Comparison of ENCODE assay signal across 13 mouse cellular contexts in genomic region chr10:41583383-41583782, GRCm38 (mm10).
DNase-seq lines count a peak whose midpoint lies in the region; ATAC-seq and TF ChIP-seq lines count a peak whose summit lies in the region.
"Had no signal": no experiment of that assay in that cellular context is flagged by ENCODE, and none has a peak within 500 bp of the region (broad histone marks: within the 10 kb centered on the region; RNA-seq: fewer than 3 reads in every experiment).

No protein-coding gene starts in this region.

- H3K4me3 ChIP-seq in heart, embryonic 13.5 days: no peak overlapping the region
- H3K4me3 ChIP-seq in heart, adult 2 months: no peak overlapping the region
- H3K4me3 ChIP-seq in lung, embryonic 14.5 days (ENCODE audit: low read depth, low read length): no peak overlapping the region
- H3K4me3 ChIP-seq in embryonic facial prominence, embryonic 12.5 days: no peak overlapping the region
- no peak overlapping the region for H3K4me3 ChIP-seq in limb, embryonic 15.5 days
- H3K4me3 ChIP-seq: forebrain, embryonic 12.5 days had no signal

- peaks cover 26% of the 10 kb centered on the region for H3K4me1 ChIP-seq in heart, embryonic 13.5 days
- H3K4me1 ChIP-seq in heart, adult 2 months (ENCODE audit: control insufficient read depth, insufficient read depth, low read length): no peaks in the 10 kb centered on the region
- H3K4me1 ChIP-seq in lung, embryonic 14.5 days (ENCODE audit: insufficient read depth): 0 out of 2 replicates have a peak, but pooled peaks cover 3% of the 10 kb centered on the region
- H3K4me1 ChIP-seq in embryonic facial prominence, embryonic 12.5 days: peaks cover 11% of the 10 kb centered on the region; the same call in 1 of the 2 replicates
- 0 out of 2 replicates have a peak, but pooled peaks cover 4% of the 10 kb centered on the region for H3K4me1 ChIP-seq in limb, embryonic 15.5 days

- H3K79me2 ChIP-seq in heart, adult 2 months (replicated peaks; ENCODE audit: control insufficient read depth, insufficient read depth, low read length): no peaks in the 10 kb centered on the region

- no peak for TF ChIP-seq EP300 in heart, adult 2 months (IDR thresholded peaks at IDR 0.05; ENCODE audit: insufficient read depth, low read depth, low read length)

- 56% methylated on average over 6 of the region's 6 CpGs for WGBS in heart, embryonic 13.5 days
- WGBS in heart, adult 2 months: 71% methylated on average over 6 of the region's 6 CpGs
- 61% methylated on average over 6 of the region's 6 CpGs for WGBS in lung, embryonic 14.5 days
- WGBS in embryonic facial prominence, embryonic 12.5 days: 30% methylated on average over 6 of the region's 6 CpGs
- WGBS in limb, embryonic 15.5 days: 35% methylated on average over 6 of the region's 6 CpGs

- no peak overlapping the region for H3K9ac ChIP-seq in heart, embryonic 13.5 days
- H3K9ac ChIP-seq in heart, adult 2 months (ENCODE audit: low read depth, low read length): no peak overlapping the region
- no peak overlapping the region for H3K9ac ChIP-seq in lung, embryonic 14.5 days
- no peak overlapping the region for H3K9ac ChIP-seq in embryonic facial prominence, embryonic 12.5 days
- H3K9ac ChIP-seq in limb, embryonic 15.5 days: no peak overlapping the region
- H3K9ac ChIP-seq: forebrain, embryonic 12.5 days; hindbrain, embryonic 14.5 days had no signal

- intact Hi-C loops in heart, adult 2 months (cut with DNase I): no loop called here

- ATAC-seq in heart, embryonic 13.5 days (ENCODE audit: extremely low read depth, insufficient number of reproducible peaks, low FRiP score, low TSS enrichment): no peak
- ATAC-seq in lung, embryonic 14.5 days (ENCODE audit: insufficient read depth): no peak
- ATAC-seq in embryonic facial prominence, embryonic 12.5 days (ENCODE audit: insufficient number of reproducible peaks, insufficient read depth, low FRiP score, low TSS enrichment): no peak; the same call in 1 of the 2 replicates
- ATAC-seq in limb, embryonic 15.5 days (ENCODE audit: insufficient number of reproducible peaks, low FRiP score, low TSS enrichment, low read depth): no peak
- ATAC-seq: activated CD4-positive, CD25-positive, alpha-beta regulatory T cell, adult 4 months had no signal

- no peaks in the 10 kb centered on the region for H3K36me3 ChIP-seq in heart, embryonic 13.5 days
- no peaks in the 10 kb centered on the region for H3K36me3 ChIP-seq in heart, adult 2 months (ENCODE audit: control insufficient read depth, insufficient read depth, low read length)
- no peaks in the 10 kb centered on the region for H3K36me3 ChIP-seq in lung, embryonic 14.5 days (ENCODE audit: insufficient read depth)
- H3K36me3 ChIP-seq in embryonic facial prominence, embryonic 12.5 days: no peaks in the 10 kb centered on the region
- H3K36me3 ChIP-seq in limb, embryonic 15.5 days: no peaks in the 10 kb centered on the region
- H3K36me3 ChIP-seq: forebrain, embryonic 12.5 days had no signal

- H3K27ac ChIP-seq in heart, embryonic 13.5 days (replicated peaks): peak overlapping the region; percentile 39; the same call in 1 of the 2 replicates
- no peak overlapping the region for H3K27ac ChIP-seq in heart, adult 2 months
- H3K27ac ChIP-seq in lung, embryonic 14.5 days (ENCODE audit: low read depth): peak overlapping the region; percentile 15; the same call in 1 of the 2 replicates
- H3K27ac ChIP-seq in embryonic facial prominence, embryonic 12.5 days: peak overlapping the region; percentile 67
- peak overlapping the region; percentile 27; the same call in 1 of the 2 replicates for H3K27ac ChIP-seq in limb, embryonic 15.5 days
- H3K27ac ChIP-seq: forebrain, embryonic 12.5 days; hindbrain, embryonic 14.5 days had no signal

- no peak for TF ChIP-seq CTCF in heart, adult 2 months (IDR thresholded peaks at IDR 0.05)
- TF ChIP-seq CTCF in lung, embryonic 14.5 days (IDR thresholded peaks at IDR 0.05; ENCODE audit: low read depth): no peak

- TF ChIP-seq POLR2A in heart, adult 2 months (IDR thresholded peaks at IDR 0.05; ENCODE audit: insufficient read depth, low read depth, low read length): no peak

- no peaks in the 10 kb centered on the region for H3K27me3 ChIP-seq in heart, embryonic 13.5 days (replicated peaks)
- H3K27me3 ChIP-seq in heart, adult 2 months (ENCODE audit: control insufficient read depth, insufficient read depth, low read length): no peaks in the 10 kb centered on the region
- H3K27me3 ChIP-seq in lung, embryonic 14.5 days (ENCODE audit: insufficient read depth, low read length): no peaks in the 10 kb centered on the region
- H3K27me3 ChIP-seq in embryonic facial prominence, embryonic 12.5 days: no peaks in the 10 kb centered on the region
- H3K27me3 ChIP-seq in limb, embryonic 15.5 days: no peaks in the 10 kb centered on the region
- H3K27me3 ChIP-seq: forebrain, embryonic 12.5 days had no signal

- no peak overlapping the region for H3K4me2 ChIP-seq in heart, embryonic 13.5 days
- H3K4me2 ChIP-seq in lung, embryonic 14.5 days: no peak overlapping the region
- H3K4me2 ChIP-seq in embryonic facial prominence, embryonic 12.5 days (replicated peaks): no peak overlapping the region
- no peak overlapping the region for H3K4me2 ChIP-seq in limb, embryonic 15.5 days
- H3K4me2 ChIP-seq: forebrain, embryonic 12.5 days; hindbrain, embryonic 14.5 days had no signal

- no peaks in the 10 kb centered on the region for H3K9me3 ChIP-seq in heart, embryonic 13.5 days
- H3K9me3 ChIP-seq in lung, embryonic 14.5 days (ENCODE audit: low read depth, low read length): no peaks in the 10 kb centered on the region
- H3K9me3 ChIP-seq in embryonic facial prominence, embryonic 12.5 days: no peaks in the 10 kb centered on the region
- H3K9me3 ChIP-seq in limb, embryonic 15.5 days: no peaks in the 10 kb centered on the region
- H3K9me3 ChIP-seq: forebrain, embryonic 12.5 days had no signal

- DNase-seq in heart, adult 2 months: no peak
- DNase-seq in lung, embryonic 14.5 days: no peak
- no peak for DNase-seq in lung, postnatal 36 days
- DNase-seq in layer of hippocampus, adult 8-10 months (ENCODE audit: low spot score in 2 of 2): no peak
- DNase-seq in adrenal gland, adult 8-10 months: no peak
- DNase-seq: cerebellum, adult 11-12 months; kidney, adult 2 months had no signal
